16 mouse cellular contexts compared by ENCODE assay signal in genomic region chr12:80203284-80203683, GRCm38 (mm10). TPM values are rescaled to one million over a fixed set of nuclear protein-coding genes. Genes with fewer than 3 reads are reported as not detected.
DNase-seq lines count a peak whose midpoint lies in the region; ATAC-seq and TF ChIP-seq lines count a peak whose summit lies in the region.
"Had no signal": no experiment of that assay in that cellular context is flagged by ENCODE, and none has a peak within 500 bp of the region (broad histone marks: within the 10 kb centered on the region; RNA-seq: fewer than 3 reads in every experiment).

No protein-coding gene starts in this region.

- TF ChIP-seq CTCF in kidney, adult 2 months (conservative IDR thresholded peaks at IDR 0.05; ENCODE audit: insufficient read depth, insufficient read length, low read depth, low read length), result no peak

- no peaks in the 10 kb centered on the region for H3K9me3 ChIP-seq in forebrain, embryonic 14.5 days (replicated peaks; ENCODE audit: control insufficient read depth, low read length)
- peaks cover 8% of the 10 kb centered on the region; the same call in 1 of the 2 replicates for H3K9me3 ChIP-seq in forebrain, embryonic 10.5 days
- H3K9me3 ChIP-seq: kidney, embryonic 15.5 days; liver, embryonic 15.5 days; megakaryocyte, embryonic 14.5 days had no signal

- H3K27ac ChIP-seq in forebrain, embryonic 14.5 days (ENCODE audit: low read depth, low read length), result no peak overlapping the region
- H3K27ac ChIP-seq in forebrain, embryonic 10.5 days, result no peak overlapping the region
- H3K27ac ChIP-seq in kidney, adult 2 months (ENCODE audit: insufficient read depth, low read depth, low read length), result no peak overlapping the region
- H3K27ac ChIP-seq: limb, embryonic 13.5 days; liver, embryonic 15.5 days had no signal

- H3K36me3 ChIP-seq in forebrain, embryonic 14.5 days (ENCODE audit: control insufficient read depth, insufficient read depth, low read length), result peaks cover 9% of the 10 kb centered on the region; the same call in 1 of the 2 replicates
- peaks cover 85% of the 10 kb centered on the region for H3K36me3 ChIP-seq in forebrain, embryonic 10.5 days (replicated peaks)
- no peaks in the 10 kb centered on the region for H3K36me3 ChIP-seq in kidney, adult 2 months (ENCODE audit: control insufficient read depth, insufficient read depth, low read length)
- peaks cover 44% of the 10 kb centered on the region for H3K36me3 ChIP-seq in myocyte (ENCODE audit: control insufficient read depth, insufficient read depth)

- peak; percentile 24 for DNase-seq in forebrain, embryonic 14.5 days (ENCODE audit: low spot score)
- no peak for DNase-seq in forebrain, embryonic 10.5 days (ENCODE audit: extremely low spot score, low spot score)
- peak; percentile 30 for DNase-seq in kidney, adult 2 months
- no peak for DNase-seq in kidney, adult 18-20 months
- DNase-seq in lung, adult 18-20 months, result peak; percentile 89 to 90
- DNase-seq in neural tube, embryonic 10.5 days (ENCODE audit: extremely low spot score, low spot score), result no peak
- no peak for DNase-seq in testis, postnatal 14 days (ENCODE audit: low spot score)
- DNase-seq: cerebellum, adult 11-12 months; heart, postnatal 14 days; thymus, postnatal 14 days had no signal

- no peak overlapping the region for H3K9ac ChIP-seq in forebrain, embryonic 14.5 days (ENCODE audit: low read length)
- H3K9ac ChIP-seq: kidney, embryonic 15.5 days; liver, embryonic 15.5 days had no signal

- H3K27me3 ChIP-seq in forebrain, embryonic 14.5 days (replicated peaks; ENCODE audit: control insufficient read depth, insufficient read depth, low read length), result no peaks in the 10 kb centered on the region
- no peaks in the 10 kb centered on the region for H3K27me3 ChIP-seq in forebrain, embryonic 10.5 days (ENCODE audit: poor library complexity, severe bottlenecking)
- no peaks in the 10 kb centered on the region for H3K27me3 ChIP-seq in kidney, adult 2 months (replicated peaks; ENCODE audit: control insufficient read depth, insufficient read depth, low read length)
- no peaks in the 10 kb centered on the region for H3K27me3 ChIP-seq in myocyte (ENCODE audit: control insufficient read depth, insufficient read depth, insufficient read length)
- H3K27me3 ChIP-seq: kidney, embryonic 15.5 days; limb, embryonic 13.5 days; liver, embryonic 15.5 days; megakaryocyte, embryonic 14.5 days had no signal

- no peak overlapping the region for H3K4me2 ChIP-seq in forebrain, embryonic 14.5 days (ENCODE audit: low read length)
- H3K4me2 ChIP-seq in myocyte (ENCODE audit: low read depth), result no peak overlapping the region
- H3K4me2 ChIP-seq: kidney, embryonic 15.5 days; limb, embryonic 13.5 days; liver, embryonic 15.5 days had no signal

- H3ac ChIP-seq in myocyte (ENCODE audit: control insufficient read depth, insufficient read length), result no peak overlapping the region

- WGBS in forebrain, embryonic 14.5 days, result 68% methylated on average over 4 of the region's 4 CpGs
- 87% methylated on average over 4 of the region's 4 CpGs for WGBS in forebrain, embryonic 10.5 days
- WGBS in kidney, adult 2 months, result 60% methylated on average over 4 of the region's 4 CpGs

- no peaks in the 10 kb centered on the region for H3K4me1 ChIP-seq in forebrain, embryonic 14.5 days (ENCODE audit: control insufficient read depth, insufficient read depth, low read length)
- peaks cover 19% of the 10 kb centered on the region for H3K4me1 ChIP-seq in forebrain, embryonic 10.5 days
- no peaks in the 10 kb centered on the region; the same call in 1 of the 2 replicates for H3K4me1 ChIP-seq in kidney, adult 2 months (ENCODE audit: control insufficient read depth, insufficient read depth, low read length)

- ATAC-seq in forebrain, embryonic 14.5 days, result 0 out of 2 replicates have a peak, but pooled peaks have one; percentile 15

- peaks cover 49% of the 10 kb centered on the region for H3K79me2 ChIP-seq in myocyte (ENCODE audit: control insufficient read depth, insufficient read depth)

- H3K4me3 ChIP-seq in forebrain, embryonic 14.5 days (ENCODE audit: low read depth, low read length), result no peak overlapping the region
- no peak overlapping the region for H3K4me3 ChIP-seq in forebrain, embryonic 10.5 days
- H3K4me3 ChIP-seq in kidney, adult 2 months (ENCODE audit: insufficient read depth, low read depth, low read length), result no peak overlapping the region
- H3K4me3 ChIP-seq in myocyte, result no peak overlapping the region
- H3K4me3 ChIP-seq: erythroblast, embryonic 14.5 days; kidney, embryonic 15.5 days; limb, embryonic 13.5 days; liver, embryonic 15.5 days; megakaryocyte, embryonic 14.5 days had no signal

- no peak for TF ChIP-seq POLR2A in kidney, adult 2 months (IDR thresholded peaks at IDR 0.05; ENCODE audit: low read depth, low read length)
- TF ChIP-seq POLR2A in myocyte (IDR thresholded peaks at IDR 0.05; ENCODE audit: insufficient read length, low read depth), result no peak

TF ChIP-seq in myocyte, 11 proteins besides CTCF, POLR2A, EP300 and RAD21:
- TF ChIP-seq USF1 (IDR thresholded peaks at IDR 0.05; ENCODE audit: low read depth) (no peak), MYOD1 (IDR thresholded peaks at IDR 0.05; ENCODE audit: control insufficient read depth in 1 of 3, insufficient read length in 2 of 3, low read depth in 2 of 3) (peak in 2 of 3 experiments; percentile 62 to 76), SRF (IDR thresholded peaks at IDR 0.05; ENCODE audit: control insufficient read depth, insufficient read length, low read depth) (no peak), MYOG (IDR thresholded peaks at IDR 0.05; ENCODE audit: control insufficient read depth in 1 of 3, insufficient read depth in 1 of 3, insufficient read length in 2 of 3, low read depth in 2 of 3) (peak in 1 of 3 experiments; percentile 76), POLR2AphosphoS2 (IDR thresholded peaks at IDR 0.05; ENCODE audit: insufficient read length, low read depth) (no peak), TCF12 (IDR thresholded peaks at IDR 0.05; ENCODE audit: insufficient read depth, poor library complexity, severe bottlenecking) (no peak), MAX (IDR thresholded peaks at IDR 0.05; ENCODE audit: low read depth) (no peak), E2F4 (IDR thresholded peaks at IDR 0.05; ENCODE audit: insufficient read depth) (no peak), CEBPB (IDR thresholded peaks at IDR 0.05; ENCODE audit: insufficient read depth, poor library complexity, severe bottlenecking) (no peak), REST (IDR thresholded peaks at IDR 0.05; ENCODE audit: insufficient read depth, insufficient read length) (no peak), TCF3 (IDR thresholded peaks at IDR 0.05; ENCODE audit: insufficient read length, low read depth) (peak; percentile 38)

RNA-seq across cellular contexts. Expression of gene Actn1, which starts 56.9 kb away (rescaled TPM):
- polyA plus RNA-seq in forebrain, embryonic 14.5 days (2014; fragmentation: Nextera tagmentation; extraction: Ambion mirVana), result 7.1 and 7.3 TPM in 2 replicates
- polyA plus RNA-seq in forebrain, embryonic 10.5 days (2016; fragmentation: Nextera tagmentation; extraction: Ambion mirVana), result 27.8 and 29.2 TPM in 2 replicates
- 31.3 and 32.6 TPM in 2 replicates for polyA plus RNA-seq in kidney, adult 2 months (2012; rRNA removed)
- 166 TPM for polyA plus RNA-seq in myocyte (2012; fragmentation: generic; extraction: Trizol)

Comparison
In these comparisons a context has a peak if more than half of its experiments do, and no peak if none do; other contexts are left out.
1. DNase-seq: peak in forebrain, embryonic 14.5 days (single experiment), kidney, adult 2 months (single experiment) and lung, adult 18-20 months (2 of 2); none in forebrain, embryonic 10.5 days (single experiment), kidney, adult 18-20 months (single experiment), neural tube, embryonic 10.5 days (single experiment) and testis, postnatal 14 days (single experiment).